Mouse (Mus musculus) embryonic facial prominence, embryonic 14.5 days (tissue): ENCODE results near the gene Prickle1. TPM values are rescaled to one million over a fixed set of nuclear protein-coding genes. Genes with fewer than 3 reads are reported as not detected.
A peak's percentile ranks its signal among the peaks of the same experiment; 100 is the strongest.

Experiments
- ATAC-seq: fragments of 200-750 bp; cut with Nextera tagmentation; 2 replicates; pipeline ENCODE4 v1.8.0; 2017; ENCODE audit warnings: low read depth, moderate number of reproducible peaks, moderate TSS enrichment
- DNase-seq: peaks from one replicate; pipeline ENCODE4 v3.0.0-alpha.2; 2015; ENCODE audit warnings: low spot score
- H3K27ac ChIP-seq: fragments of 300-500 bp; sonication (generic); replicated peaks from 2 replicates; pipeline ENCODE4 v1.5.1; 2014; ENCODE audit warnings: low read depth, mild to moderate bottlenecking, low read length, moderate library complexity
- H3K27me3 ChIP-seq: fragments of 300-500 bp; sonication (generic); replicated peaks from 2 replicates; pipeline ENCODE4 v1.6.1; 2014; ENCODE audit warnings: low read length; ENCODE audit not compliant: control insufficient read depth, insufficient read depth
- H3K36me3 ChIP-seq: fragments of 300-500 bp; sonication (generic); 2 replicates; pipeline ENCODE4 v1.6.1; 2014; ENCODE audit warnings: low read length, mixed read lengths; ENCODE audit not compliant: control insufficient read depth, insufficient read depth
- H3K4me1 ChIP-seq: fragments of 300-500 bp; sonication (generic); 2 replicates; pipeline ENCODE4 v1.6.1; 2014; ENCODE audit warnings: antibody characterized with exemption, low read length; ENCODE audit not compliant: control insufficient read depth, insufficient read depth
- H3K4me2 ChIP-seq: fragments of 300-500 bp; sonication (generic); 2 replicates; pipeline ENCODE4 v1.6.1; 2014; ENCODE audit warnings: low read depth, mild to moderate bottlenecking, low read length, moderate library complexity, mixed read lengths
- H3K4me3 ChIP-seq: fragments of 300-500 bp; sonication (generic); 2 replicates; pipeline ENCODE4 v1.5.1; 2014; ENCODE audit warnings: low read depth, mild to moderate bottlenecking, low read length
- H3K9ac ChIP-seq: fragments of 300-500 bp; sonication (generic); 2 replicates; pipeline ENCODE4 v1.6.1; 2014; ENCODE audit warnings: low read depth, mild to moderate bottlenecking, low read length, moderate library complexity, mixed read lengths
- H3K9me3 ChIP-seq: fragments of 300-500 bp; sonication (generic); 2 replicates; pipeline ENCODE4 v1.6.1; 2016; ENCODE audit warnings: low read length; ENCODE audit not compliant: control insufficient read depth
- WGBS: fragments of 180-500 bp; shearing (Covaris S2); extraction: QIAGEN DNeasy Blood & Tissue Kit; methylation state at CpG from one replicate; pipeline ENCODE4 v1.1.7; 2014; 5-methylcytosine and 5-hydroxymethylcytosine counted together
- polyA plus RNA-seq: library from polyadenylated mRNA; unstranded; fragments of >200 nt; fragmentation: Nextera tagmentation; extraction: Ambion mirVana; gene quantifications from 2 replicates; pipeline ENCODE4 v1.2.1, GENCODE M21; 2014

The Prickle1 gene
- polyA plus RNA-seq, 1 experiment from 2014 or later: 35.7 TPM

DNA sequence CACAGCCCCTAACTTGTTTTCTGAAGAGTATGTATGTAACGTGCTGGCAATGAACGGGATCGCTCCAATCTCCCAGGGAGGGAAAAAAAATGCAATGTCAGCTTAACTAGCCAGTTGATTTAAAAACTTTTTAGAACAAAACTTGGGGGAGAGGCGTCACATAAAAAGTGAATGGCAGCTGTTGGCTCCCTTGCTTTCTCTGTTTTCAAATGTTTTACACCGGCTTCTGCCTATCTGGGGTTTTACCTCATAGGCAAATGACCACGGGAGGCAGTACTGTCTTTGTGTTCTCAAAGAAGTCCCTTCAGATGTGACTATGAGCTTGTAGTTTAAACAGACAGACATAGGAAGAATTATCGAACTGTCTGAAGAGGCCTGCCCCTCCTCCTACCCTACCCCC, 4.3 kb downstream of the Prickle1 start:
- DNase-seq: peak; percentile 50
- no peak for ATAC-seq
- Histone ChIP-seq H3K9ac (peak overlapping the region; percentile 49), H3K9me3 (no peaks in the 10 kb centered on the region), H3K27me3 (no peaks in the 10 kb centered on the region), H3K4me3 (peak overlapping the region; percentile 89), H3K36me3 (no peaks in the 10 kb centered on the region), H3K4me1 (peaks cover 53% of the 10 kb centered on the region), H3K4me2 (peak overlapping the region; percentile 87), H3K27ac (peak overlapping the region; percentile 41)
- 19% methylated on average over 7 of the region's 7 CpGs for WGBS

DNA sequence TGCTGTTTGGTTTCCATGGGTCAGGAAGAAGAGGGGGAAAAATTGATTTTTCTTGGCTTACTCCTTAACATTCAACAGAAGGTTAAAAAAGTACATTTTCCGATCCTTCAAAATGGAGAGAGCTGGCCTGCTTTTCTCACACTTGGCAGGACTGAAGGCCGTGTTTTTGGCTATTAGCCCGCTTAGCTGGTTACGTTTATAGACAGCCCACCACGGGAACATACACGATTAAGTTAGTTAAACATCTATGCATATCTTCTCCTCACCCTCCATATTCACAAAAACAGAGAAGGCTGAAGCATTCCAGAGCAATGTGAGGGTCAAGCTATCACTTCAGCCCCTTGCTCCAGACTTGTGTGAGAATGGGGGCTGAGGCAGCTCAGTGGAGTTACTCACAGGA, 7.3 kb downstream of the Prickle1 start:
- DNase-seq: peak; percentile 83
- Histone ChIP-seq H3K36me3 (peaks cover 14% of the 10 kb centered on the region), H3K9me3 (no peaks in the 10 kb centered on the region), H3K27ac (peak overlapping the region; percentile 75), H3K27me3 (no peaks in the 10 kb centered on the region), H3K4me2 (peak overlapping the region; percentile 23; the same call in 1 of the 2 replicates), H3K4me3 (no peak overlapping the region), H3K4me1 (peaks cover 48% of the 10 kb centered on the region), H3K9ac (no peak overlapping the region)
- no peak for ATAC-seq
- WGBS: 34% methylated on average over 6 of the region's 6 CpGs

DNA sequence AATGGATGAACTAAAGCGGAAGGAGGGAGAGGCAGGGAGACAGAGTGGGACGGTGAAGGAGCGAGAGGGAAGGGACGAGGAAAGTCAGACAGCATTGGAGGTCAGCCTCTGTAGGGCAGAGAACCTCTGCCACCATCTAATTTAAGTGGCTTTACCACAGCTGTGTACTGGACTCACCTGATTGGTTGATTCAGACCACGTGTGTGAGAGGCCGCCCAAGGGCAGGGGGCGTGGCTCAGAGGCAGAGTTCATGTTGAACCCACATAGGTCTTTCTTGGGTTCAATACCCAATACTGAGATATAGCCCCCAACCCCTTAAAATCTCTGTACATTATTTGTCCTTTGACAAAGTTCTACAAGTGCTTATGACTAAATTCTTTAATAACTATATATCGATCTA, 8.0 kb downstream of the Prickle1 start:
- Histone ChIP-seq H3K4me3 (no peak overlapping the region), H3K27ac (peak overlapping the region; percentile 75), H3K36me3 (peaks cover 14% of the 10 kb centered on the region), H3K4me1 (peaks cover 42% of the 10 kb centered on the region), H3K9ac (no peak overlapping the region), H3K27me3 (no peaks in the 10 kb centered on the region), H3K9me3 (no peaks in the 10 kb centered on the region), H3K4me2 (0 out of 2 replicates have a peak overlapping the region, but pooled peaks have one; percentile 0)
- DNase-seq: no peak
- no peak for ATAC-seq
- 73% methylated on average over 8 of the region's 8 CpGs for WGBS

DNA sequence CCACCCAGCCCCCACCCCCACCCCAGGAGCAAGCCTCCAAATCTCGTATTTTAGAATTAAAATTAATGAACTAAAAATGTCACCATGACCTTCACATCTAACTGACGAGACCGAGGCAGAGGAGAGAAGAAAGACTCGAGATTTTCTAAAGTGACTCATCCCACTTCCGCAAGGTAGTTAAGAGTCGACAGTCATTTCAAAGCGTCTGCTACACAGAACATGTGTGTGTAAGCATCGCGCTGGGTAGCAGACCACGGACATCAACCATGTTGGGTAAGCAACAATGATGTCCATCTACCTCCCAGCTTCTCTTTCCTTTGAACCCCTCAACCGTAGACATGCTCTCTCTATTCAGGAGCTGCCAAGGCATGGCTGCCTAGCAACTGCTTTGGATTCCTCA, 12.6 kb downstream of the Prickle1 start:
- Histone ChIP-seq H3K27ac (no peak overlapping the region), H3K27me3 (no peaks in the 10 kb centered on the region), H3K4me2 (no peak overlapping the region), H3K36me3 (peaks cover 14% of the 10 kb centered on the region), H3K4me3 (no peak overlapping the region), H3K9me3 (0 out of 2 replicates have a peak, but pooled peaks cover 4% of the 10 kb centered on the region), H3K9ac (no peak overlapping the region), H3K4me1 (peaks cover 11% of the 10 kb centered on the region; the same call in 1 of the 2 replicates)
- WGBS: 87% methylated on average over 11 of the region's 11 CpGs
- ATAC-seq: no peak
- no peak for DNase-seq

DNA sequence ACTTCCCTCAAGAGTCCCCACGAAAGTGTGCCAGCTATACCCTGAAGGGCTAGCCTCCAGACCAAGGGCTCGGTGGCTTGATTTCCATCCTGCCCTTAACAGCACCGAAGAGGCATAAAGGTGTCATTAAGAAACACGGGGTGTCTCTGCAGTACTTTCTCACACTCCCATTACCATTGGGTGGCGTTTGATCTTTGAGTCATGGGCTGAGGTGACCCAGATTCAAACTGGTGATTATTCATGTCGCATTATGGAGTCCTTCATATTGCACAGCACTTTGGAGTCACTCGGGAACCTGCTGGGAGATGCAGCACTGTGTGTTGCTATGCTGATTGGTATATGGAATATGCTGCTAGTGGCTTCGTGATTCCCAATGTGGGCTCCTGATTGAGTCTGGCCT, 14.0 kb downstream of the Prickle1 start:
- no peak for DNase-seq
- Histone ChIP-seq H3K9ac (no peak overlapping the region), H3K27ac (no peak overlapping the region), H3K4me2 (no peak overlapping the region), H3K4me3 (no peak overlapping the region), H3K27me3 (no peaks in the 10 kb centered on the region), H3K9me3 (0 out of 2 replicates have a peak, but pooled peaks cover 8% of the 10 kb centered on the region), H3K4me1 (peaks cover 4% of the 10 kb centered on the region; the same call in 1 of the 2 replicates), H3K36me3 (peaks cover 19% of the 10 kb centered on the region)
- ATAC-seq: no peak
- 88% methylated on average over 8 of the region's 8 CpGs for WGBS

DNA sequence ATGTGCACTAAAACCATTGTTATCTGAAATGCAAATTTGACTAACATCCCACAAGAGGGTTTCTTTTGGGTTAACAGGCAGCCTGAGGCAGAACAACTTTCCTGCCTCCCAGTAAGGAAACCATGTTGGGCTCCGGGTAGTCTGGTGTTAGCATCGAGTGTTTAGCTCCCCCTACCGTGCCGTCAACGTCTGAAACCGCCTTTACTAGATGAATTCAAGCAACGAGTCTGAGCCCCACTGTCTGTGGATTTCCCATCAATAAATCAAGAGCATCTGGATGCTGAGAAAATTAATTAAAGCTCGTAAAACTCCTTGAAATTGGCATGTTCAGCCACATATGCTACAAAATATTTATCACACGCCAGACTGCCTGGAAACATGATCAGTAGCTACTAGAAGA, 15.8 kb downstream of the Prickle1 start:
- Histone ChIP-seq H3K27ac (no peak overlapping the region), H3K9ac (no peak overlapping the region), H3K4me1 (peaks cover 4% of the 10 kb centered on the region), H3K9me3 (0 out of 2 replicates have a peak, but pooled peaks cover 8% of the 10 kb centered on the region), H3K4me2 (no peak overlapping the region), H3K4me3 (no peak overlapping the region), H3K27me3 (no peaks in the 10 kb centered on the region), H3K36me3 (peaks cover 17% of the 10 kb centered on the region)
- peak; percentile 35 for DNase-seq
- WGBS: 36% methylated on average over 9 of the region's 9 CpGs
- no peak for ATAC-seq

DNA sequence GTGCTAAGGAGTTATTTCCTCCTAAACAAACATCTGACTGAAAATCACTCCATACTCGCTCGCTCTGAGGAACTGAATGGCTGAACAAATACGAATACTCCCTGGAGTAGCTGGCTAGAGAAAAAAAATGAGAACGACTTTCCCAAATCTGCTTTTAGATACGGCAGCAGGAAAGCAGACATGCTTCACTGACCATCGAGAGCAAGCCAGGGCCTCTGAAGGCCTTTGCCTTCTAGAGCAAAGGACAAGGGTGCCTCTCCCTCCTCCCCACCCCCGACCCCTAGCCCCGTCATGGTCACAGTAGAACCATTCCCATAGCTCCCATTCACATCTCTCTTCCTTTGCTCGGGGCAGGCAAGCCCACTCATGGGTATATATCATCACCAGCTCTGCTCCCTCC, 16.6 kb downstream of the Prickle1 start:
- H3K4me1 ChIP-seq: peaks cover 4% of the 10 kb centered on the region
- no peaks in the 10 kb centered on the region for H3K27me3 ChIP-seq
- 77% methylated on average over 9 of the region's 9 CpGs for whole genome bisulfite sequencing
- no peak overlapping the region for H3K4me3 ChIP-seq
- H3K9me3 ChIP-seq: 0 out of 2 replicates have a peak, but pooled peaks cover 8% of the 10 kb centered on the region
- H3K36me3 ChIP-seq: peaks cover 11% of the 10 kb centered on the region
- DNase-seq: no peak
- H3K4me2 ChIP-seq: no peak overlapping the region
- no peak overlapping the region for H3K9ac ChIP-seq
- H3K27ac ChIP-seq: no peak overlapping the region
- no peak for ATAC-seq

DNA sequence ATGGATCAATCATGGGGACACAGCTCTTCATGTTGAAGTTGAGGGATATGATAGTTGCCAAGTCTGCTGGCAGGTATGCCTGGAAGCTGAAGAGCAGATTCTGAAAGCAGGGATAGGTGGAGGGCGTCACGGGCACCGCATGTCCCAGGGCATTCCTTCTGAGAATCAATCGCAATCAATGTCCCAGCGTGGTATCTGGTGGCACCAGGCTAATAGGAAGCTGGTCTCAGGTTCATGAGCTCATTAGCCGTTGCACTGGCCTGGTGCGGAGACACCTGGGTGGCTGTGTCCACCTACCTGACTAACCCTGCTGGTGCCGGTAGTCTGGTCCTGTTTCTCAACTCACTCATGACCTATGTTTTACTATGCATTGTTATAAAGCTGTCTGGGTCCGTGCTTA, 19.3 kb downstream of the Prickle1 start:
- peaks cover 17% of the 10 kb centered on the region for H3K36me3 ChIP-seq
- H3K27ac ChIP-seq: no peak overlapping the region
- H3K27me3 ChIP-seq: no peaks in the 10 kb centered on the region
- no peak overlapping the region for H3K9ac ChIP-seq
- 0 out of 2 replicates have a peak, but pooled peaks cover 16% of the 10 kb centered on the region for H3K9me3 ChIP-seq
- H3K4me2 ChIP-seq: no peak overlapping the region
- DNase-seq: no peak
- no peak overlapping the region for H3K4me3 ChIP-seq
- no peak for ATAC-seq
- 64% methylated on average over 9 of the region's 9 CpGs for WGBS
- H3K4me1 ChIP-seq: no peaks in the 10 kb centered on the region; the same call in 1 of the 2 replicates

DNA sequence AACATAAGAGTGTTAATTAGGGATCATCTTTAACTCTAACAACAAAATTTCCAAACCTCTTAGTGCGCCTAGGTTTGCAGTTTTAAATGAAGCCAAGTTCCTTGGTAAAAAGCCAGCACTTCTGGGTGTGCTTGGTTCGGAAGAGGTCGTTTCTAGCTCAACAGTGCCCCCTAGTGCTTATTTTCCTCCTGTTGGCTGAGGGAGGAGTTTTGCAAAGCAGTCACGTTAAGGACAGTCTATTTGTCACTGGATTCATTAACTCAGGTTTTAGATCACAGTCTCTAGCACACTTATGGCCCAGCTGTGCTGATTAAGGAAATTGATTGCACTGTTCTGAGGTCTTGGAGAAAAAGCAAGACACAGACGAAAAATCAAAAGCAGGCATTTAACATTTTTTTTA, 19.8 kb downstream of the Prickle1 start:
- H3K9ac ChIP-seq: no peak overlapping the region
- WGBS: 8% methylated on average over 5 of the region's 5 CpGs
- ATAC-seq (peak; percentile 65; the same call in 1 of the 2 replicates), DNase-seq (peak; percentile 94)
- no peaks in the 10 kb centered on the region; the same call in 1 of the 2 replicates for H3K4me1 ChIP-seq
- no peak overlapping the region for H3K4me3 ChIP-seq
- no peaks in the 10 kb centered on the region for H3K27me3 ChIP-seq
- H3K4me2 ChIP-seq: no peak overlapping the region
- 0 out of 2 replicates have a peak, but pooled peaks cover 16% of the 10 kb centered on the region for H3K9me3 ChIP-seq
- H3K36me3 ChIP-seq: peaks cover 17% of the 10 kb centered on the region
- H3K27ac ChIP-seq: no peak overlapping the region
